Mouse (Mus musculus) Patski (cell line): ENCODE measurements around the gene Onecut1. TPM values are rescaled to one million over a fixed set of nuclear protein-coding genes. Genes with fewer than 3 reads are reported as not detected.

Experiments
- ATAC-seq: fragments of 100-300 bp; one replicate; pipeline ENCODE4 v1.8.0; 2021
- CTCF ChIA-PET: fragments of 350-600 bp; sonication (Branson Sonifier 250); formaldehyde crosslinking; loops from one replicate; lab custom pipeline; 2022; ENCODE audit warnings: inconsistent platforms; lab: Charles Lee
- POLR2A ChIA-PET: fragments of 350-600 bp; sonication (Branson Sonifier 250); formaldehyde crosslinking; loops from one replicate; lab custom pipeline; 2022; ENCODE audit warnings: antibody characterized with exemption, inconsistent platforms; lab: Charles Lee
- DNase-seq: peaks from one replicate; pipeline ENCODE4 v3.0.0-alpha.2; 2011; ENCODE audit warnings: low read depth, low spot score
- H3K27me3 ChIP-seq: fragments of 371-371 bp; one replicate; pipeline ENCODE4 v1.5.1; 2021
- CTCF ChIP-seq: fragments of 100-300 bp; IDR thresholded peaks from one replicate; pipeline ENCODE4 v1.5.1; 2021
- in situ Hi-C: fragments of 300-500 bp; cut with MboI; formaldehyde crosslinking; loops from 3 replicates; pipeline ENCODE4 v1.11.1; 2018; ENCODE audit warnings: low pct_unique_long_range_greater_than_20kb, mixed read lengths
- polyA plus RNA-seq: library from polyadenylated mRNA; unstranded; gene quantifications from one replicate; pipeline ENCODE4 v1.2.3, GENCODE M21; 2021

Gene Onecut1
- polyA plus RNA-seq, 1 experiment from 2014 or later: not detected

DNA sequence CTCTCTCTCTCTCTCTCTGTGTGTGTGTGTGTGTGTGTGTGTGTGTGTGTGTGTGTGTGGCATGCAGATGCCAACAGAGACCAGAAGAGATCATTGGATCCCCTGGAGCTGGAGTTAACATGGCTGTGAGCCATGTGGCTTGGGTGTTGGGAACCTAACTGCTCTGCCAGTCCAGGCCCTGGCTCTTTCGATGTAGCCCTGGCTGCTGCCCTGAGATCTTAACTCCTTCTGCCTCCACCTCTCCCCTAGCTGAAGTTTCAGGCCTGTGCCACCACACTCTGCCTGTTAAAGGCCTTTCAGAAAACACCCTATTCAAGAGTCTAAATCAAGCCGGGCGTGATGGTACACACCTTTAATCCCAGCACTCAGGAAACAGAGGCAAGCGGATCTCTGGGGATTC is 49.7 kb downstream of the Onecut1 start:
- ATAC-seq: no peak
- in situ Hi-C loops: no loop called here
- TF ChIP-seq CTCF: no peak
- ChIA-PET POLR2A (no interaction called here), CTCF (interaction anchor here (1.9 kb wide), 1 partner anchor 53 kb away, joined by 5 read pairs; no protein-coding TSS in a partner anchor)
- no peaks in the 10 kb centered on the region for H3K27me3 ChIP-seq
- DNase-seq: no peak

- ChIA-PET CTCF (interaction anchor here (1.9 kb wide), 1 partner anchor 53 kb away, joined by 5 read pairs; no protein-coding TSS in a partner anchor), POLR2A (no interaction called here)
- no peak for TF ChIP-seq CTCF
- no peaks in the 10 kb centered on the region for H3K27me3 ChIP-seq
- DNase-seq (no peak), ATAC-seq (no peak)
- in situ Hi-C loops: no loop called here
Observed at GRCm38 (mm10) chr9:74911919-74912318, 50.2 kb downstream of the Onecut1 start.

DNA sequence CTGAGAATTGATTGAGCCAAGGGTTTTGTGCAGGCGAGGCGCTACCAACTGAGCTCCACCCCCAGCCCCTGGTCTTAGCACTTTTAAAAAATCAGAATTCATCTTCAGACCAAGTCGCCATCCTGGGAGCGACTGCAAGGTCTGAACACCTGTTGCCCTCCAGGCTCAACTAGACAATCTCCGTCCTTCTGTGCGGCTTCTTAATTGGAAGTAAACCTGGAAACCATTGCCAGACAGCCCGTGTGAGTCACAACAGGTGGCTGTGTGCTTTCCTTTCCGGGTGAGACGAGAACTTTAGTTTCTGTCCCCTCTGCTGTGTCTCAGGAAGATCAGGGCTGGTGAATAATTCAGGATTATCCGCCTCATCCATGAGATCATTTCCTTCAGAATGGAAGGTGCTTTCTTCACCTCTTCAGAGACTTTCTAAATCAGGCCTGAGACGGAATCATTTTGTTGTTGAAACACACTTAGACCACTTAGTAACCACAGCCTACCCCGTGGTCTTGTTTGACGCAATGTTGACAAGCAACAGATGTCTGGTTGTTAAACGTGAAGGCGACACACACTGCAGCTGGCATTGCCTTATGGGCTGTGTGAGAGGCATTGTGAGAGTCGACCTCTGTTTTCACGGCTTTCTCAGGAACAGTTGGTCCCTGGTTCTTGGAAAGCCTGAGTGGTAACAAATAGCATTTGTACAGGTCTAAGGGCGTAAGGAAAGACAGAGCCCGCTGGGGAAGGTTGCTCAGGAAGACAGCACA is 51.1 kb downstream of the Onecut1 start:
- no peak for TF ChIP-seq CTCF
- POLR2A ChIA-PET: no interaction called here
- no peaks in the 10 kb centered on the region for H3K27me3 ChIP-seq
- ATAC-seq: no peak
- no peak for DNase-seq
- in situ Hi-C loops: no loop called here
- CTCF ChIA-PET: interaction anchor here (1.1 to 1.4 kb wide), 2 partner anchors 9 to 12 kb away, joined by 3 to 4 read pairs; no protein-coding TSS in a partner anchor

DNA sequence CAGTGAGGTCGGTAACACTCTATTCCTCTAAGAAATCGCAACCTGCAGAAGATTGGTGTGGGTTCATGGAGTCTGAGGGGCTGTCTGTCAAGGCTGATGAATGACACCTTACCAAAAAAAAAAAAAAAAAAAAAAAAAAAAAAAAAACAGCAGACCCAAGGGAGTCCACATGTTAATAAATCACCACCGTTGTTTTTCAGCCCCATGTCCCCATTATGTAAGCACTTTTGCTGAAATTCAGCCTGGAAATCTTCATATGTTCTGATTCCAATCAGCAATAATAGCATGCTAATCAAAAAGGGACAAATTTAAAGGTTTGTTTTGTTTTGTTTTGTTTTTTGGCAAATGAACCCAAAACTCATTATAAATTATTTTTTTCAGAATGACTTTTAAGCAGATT is 53.9 kb downstream of the Onecut1 start:
- CTCF ChIA-PET: no interaction called here
- no peak for DNase-seq
- in situ Hi-C loops: no loop called here
- POLR2A ChIA-PET: no interaction called here
- no peaks in the 10 kb centered on the region for H3K27me3 ChIP-seq
- no peak for ATAC-seq
- no peak for TF ChIP-seq CTCF

DNA sequence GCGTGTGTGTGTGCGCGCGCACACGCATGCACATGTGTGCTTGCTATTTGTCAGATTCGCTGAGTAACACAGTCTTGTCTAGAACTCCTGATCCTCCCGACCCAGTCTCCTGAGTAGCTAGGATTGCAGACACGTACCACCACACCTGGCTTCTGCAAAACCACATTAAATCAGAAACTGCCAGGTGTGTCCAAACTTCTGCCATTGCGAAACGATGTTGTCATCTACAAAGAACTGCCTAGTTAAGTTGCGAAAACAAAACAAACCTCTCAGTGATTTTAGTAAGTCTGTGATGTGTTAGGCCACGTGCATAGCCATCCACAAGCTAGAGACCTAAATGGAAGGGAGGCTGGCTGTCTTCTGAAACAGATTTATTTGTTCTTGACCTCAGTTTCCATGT is 58.7 kb downstream of the Onecut1 start:
- H3K27me3 ChIP-seq: no peaks in the 10 kb centered on the region
- no peak for DNase-seq
- ChIA-PET POLR2A (no interaction called here), CTCF (interaction anchor here (1.7 kb wide), 1 partner anchor 14 kb away, joined by 5 read pairs; no protein-coding TSS in a partner anchor)
- in situ Hi-C loops: no loop called here
- TF ChIP-seq CTCF: no peak
- no peak for ATAC-seq

DNA sequence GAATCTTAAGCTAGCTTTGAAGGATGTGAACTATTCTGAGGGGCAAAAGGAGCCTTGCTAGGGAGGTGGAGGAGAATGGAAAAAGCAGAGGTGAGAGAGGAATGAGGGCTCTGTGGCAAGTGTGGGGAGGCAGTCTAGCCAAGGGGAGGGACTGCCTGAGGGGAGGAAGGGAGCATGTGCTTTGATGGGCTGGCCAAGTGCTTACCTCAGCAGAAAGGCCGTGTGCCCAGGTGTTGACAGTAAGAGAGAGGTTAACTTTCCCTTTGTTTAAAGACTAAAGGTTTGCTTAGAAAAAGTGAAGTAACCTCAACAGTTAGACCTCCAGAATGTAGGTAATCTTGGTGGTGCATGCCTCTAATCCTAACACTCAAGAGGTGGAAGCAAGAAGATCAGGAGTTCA is 59.7 kb downstream of the Onecut1 start:
- TF ChIP-seq CTCF: no peak
- H3K27me3 ChIP-seq: no peaks in the 10 kb centered on the region
- in situ Hi-C loops: no loop called here
- no peak for DNase-seq
- no peak for ATAC-seq
- CTCF ChIA-PET: interaction anchor here (1.5 kb wide), 1 partner anchor 30 kb away, joined by 3 read pairs; no protein-coding TSS in a partner anchor
- POLR2A ChIA-PET: no interaction called here

DNA sequence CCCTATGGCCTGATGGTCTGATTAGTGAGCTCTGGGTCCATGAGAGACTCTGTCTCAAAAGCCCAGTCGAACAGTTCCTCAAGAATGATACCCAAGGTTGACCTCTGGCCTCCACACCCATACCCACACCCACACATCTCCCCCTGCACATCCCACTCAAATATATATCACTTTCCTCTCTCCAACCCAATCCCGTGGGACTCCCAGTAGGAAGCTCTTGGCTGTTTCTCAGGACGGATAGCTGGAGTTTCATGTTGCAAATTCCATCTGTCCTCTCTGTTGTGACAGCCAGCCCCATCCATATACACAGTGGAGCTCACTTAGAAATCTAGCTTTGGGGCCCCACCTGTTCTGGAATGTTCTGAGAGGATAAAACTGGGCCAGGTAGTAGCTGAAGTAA is 61.2 kb downstream of the Onecut1 start:
- ChIA-PET POLR2A (no interaction called here), CTCF (interaction anchor here (1.4 kb wide), 1 partner anchor 10 kb away, joined by 4 read pairs; no protein-coding TSS in a partner anchor)
- no peak for DNase-seq
- in situ Hi-C loops: no loop called here
- no peak for ATAC-seq
- no peaks in the 10 kb centered on the region for H3K27me3 ChIP-seq
- TF ChIP-seq CTCF: no peak

DNA sequence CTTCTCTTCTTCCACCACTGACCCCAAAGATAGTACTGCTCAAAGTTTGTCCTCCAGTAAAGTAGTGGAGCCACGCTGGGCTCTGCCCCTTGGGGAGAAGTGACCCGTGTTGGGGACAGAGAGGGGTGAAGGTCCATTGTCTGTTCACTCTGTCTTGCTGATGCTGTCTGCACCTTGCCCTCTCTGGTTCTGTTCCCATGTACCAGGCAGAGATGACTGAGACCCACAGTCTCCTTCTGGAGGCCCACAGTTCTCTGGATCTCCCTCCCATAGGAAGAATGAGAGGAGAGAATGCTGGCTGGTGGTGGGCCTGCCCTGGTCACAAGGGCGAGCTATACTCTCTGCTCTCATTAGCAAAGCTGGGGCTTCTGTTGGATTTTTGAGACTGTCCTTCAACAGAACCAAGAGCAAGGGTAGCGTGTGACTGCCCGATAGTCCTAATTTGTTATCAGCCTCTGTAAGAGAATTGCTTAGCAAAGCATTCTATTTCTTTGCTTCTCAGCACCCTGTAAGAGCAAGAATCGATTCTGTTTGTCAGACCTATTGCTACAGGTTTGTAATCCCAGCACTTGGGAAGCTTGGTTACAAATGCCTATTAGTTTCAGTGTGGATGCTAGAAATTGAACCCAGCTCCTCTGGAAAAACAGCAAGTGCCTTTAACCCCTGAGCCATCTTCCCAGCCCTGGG is 61.7 kb downstream of the Onecut1 start:
- H3K27me3 ChIP-seq: no peaks in the 10 kb centered on the region
- TF ChIP-seq CTCF: no peak
- ChIA-PET POLR2A (no interaction called here), CTCF (interaction anchor here (0.8 to 1.4 kb wide), 2 partner anchors 10 to 28 kb away, joined by 3 to 4 read pairs; no protein-coding TSS in a partner anchor)
- ATAC-seq: no peak
- DNase-seq: no peak
- in situ Hi-C loops: no loop called here

DNA sequence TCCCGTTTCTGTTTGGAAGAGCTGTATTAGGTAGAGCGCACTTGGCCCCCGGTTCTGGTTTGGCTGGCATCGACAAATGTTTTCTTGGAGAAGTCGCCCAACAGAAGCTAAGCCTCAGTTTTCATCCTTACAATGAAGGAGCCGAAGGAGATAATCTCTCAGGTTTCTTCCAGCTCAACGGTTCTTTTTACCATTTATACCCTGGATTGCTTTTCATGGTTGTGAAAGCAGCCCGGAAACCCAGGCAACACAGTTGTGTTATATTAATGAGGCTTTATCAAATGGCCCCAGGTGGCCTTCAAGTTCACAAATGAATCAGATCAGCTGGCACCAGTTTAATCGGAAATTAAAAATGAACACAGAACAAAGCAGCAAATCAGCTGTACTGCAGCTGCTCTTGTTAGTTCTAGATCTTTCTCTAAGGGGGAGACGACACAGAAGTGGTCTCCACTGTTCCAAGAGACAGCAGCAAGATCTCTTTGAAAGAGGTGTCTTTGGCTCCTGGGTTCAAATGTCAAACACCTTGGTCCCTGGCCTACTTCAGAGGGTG is 63.6 kb downstream of the Onecut1 start:
- ChIA-PET POLR2A (no interaction called here), CTCF (interaction anchor here (1.4 kb wide), 1 partner anchor 12 kb away, joined by 4 read pairs; no protein-coding TSS in a partner anchor)
- DNase-seq: no peak
- ATAC-seq: no peak
- no peaks in the 10 kb centered on the region for H3K27me3 ChIP-seq
- in situ Hi-C loops: no loop called here
- TF ChIP-seq CTCF: no peak

GRCm38 (mm10) chr9:74929981-74930423 is 68.3 kb downstream of the Onecut1 start:
- in situ Hi-C loops: no loop called here
- no peak for DNase-seq
- CTCF ChIA-PET: no interaction called here
- no peak for ATAC-seq
- POLR2A ChIA-PET: no interaction called here
- TF ChIP-seq CTCF: no peak
- peaks cover 4% of the 10 kb centered on the region for H3K27me3 ChIP-seq
